Mouse (Mus musculus) ovary, postnatal 14 days (tissue): ENCODE results near the gene Cfap100.

Source experiments
- DNase-seq: peaks from one replicate; pipeline ENCODE4 v3.0.0; 2022; ENCODE audit warnings: low spot score

Cfap100 gene

DNA sequence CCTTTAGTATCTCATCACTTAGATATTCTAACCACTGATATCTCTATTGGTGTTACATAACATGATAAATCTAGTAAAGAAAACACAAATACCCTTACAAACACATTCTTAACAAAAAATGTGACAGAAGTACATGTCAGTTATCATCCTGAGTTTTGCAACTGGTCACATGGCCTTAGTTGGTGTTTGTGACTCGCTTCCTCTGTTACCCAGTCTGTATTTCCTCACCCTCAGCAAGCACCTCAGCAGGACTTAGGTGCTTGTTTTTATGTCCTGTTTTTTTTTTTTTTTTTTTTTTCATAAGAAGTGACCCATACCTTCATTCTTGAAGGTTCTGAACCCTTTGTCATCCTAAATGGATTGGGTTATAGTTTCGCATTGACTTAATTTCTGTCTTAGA, 50.9 kb downstream of the Cfap100 start:
- no peak for DNase-seq

DNA sequence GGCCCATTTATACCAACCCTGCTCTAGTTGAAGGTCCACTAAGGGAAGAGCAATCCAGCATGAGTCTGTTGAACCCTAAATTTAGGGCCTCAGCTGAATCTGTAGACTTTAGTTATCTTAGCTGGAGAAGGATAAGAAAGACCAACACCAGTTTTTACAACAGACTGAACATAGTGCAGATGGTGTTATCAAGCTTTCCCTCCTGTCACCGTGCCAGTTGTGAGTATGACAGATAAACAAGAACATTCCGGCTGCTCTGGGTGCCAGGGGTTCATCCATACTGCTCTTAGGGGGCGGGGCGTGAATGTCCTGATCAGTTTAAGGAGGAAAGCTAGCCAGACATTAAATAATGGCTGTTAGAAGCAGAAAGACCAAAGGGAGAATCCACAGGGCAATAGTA, 54.0 kb downstream of the Cfap100 start:
- no peak for DNase-seq

DNA sequence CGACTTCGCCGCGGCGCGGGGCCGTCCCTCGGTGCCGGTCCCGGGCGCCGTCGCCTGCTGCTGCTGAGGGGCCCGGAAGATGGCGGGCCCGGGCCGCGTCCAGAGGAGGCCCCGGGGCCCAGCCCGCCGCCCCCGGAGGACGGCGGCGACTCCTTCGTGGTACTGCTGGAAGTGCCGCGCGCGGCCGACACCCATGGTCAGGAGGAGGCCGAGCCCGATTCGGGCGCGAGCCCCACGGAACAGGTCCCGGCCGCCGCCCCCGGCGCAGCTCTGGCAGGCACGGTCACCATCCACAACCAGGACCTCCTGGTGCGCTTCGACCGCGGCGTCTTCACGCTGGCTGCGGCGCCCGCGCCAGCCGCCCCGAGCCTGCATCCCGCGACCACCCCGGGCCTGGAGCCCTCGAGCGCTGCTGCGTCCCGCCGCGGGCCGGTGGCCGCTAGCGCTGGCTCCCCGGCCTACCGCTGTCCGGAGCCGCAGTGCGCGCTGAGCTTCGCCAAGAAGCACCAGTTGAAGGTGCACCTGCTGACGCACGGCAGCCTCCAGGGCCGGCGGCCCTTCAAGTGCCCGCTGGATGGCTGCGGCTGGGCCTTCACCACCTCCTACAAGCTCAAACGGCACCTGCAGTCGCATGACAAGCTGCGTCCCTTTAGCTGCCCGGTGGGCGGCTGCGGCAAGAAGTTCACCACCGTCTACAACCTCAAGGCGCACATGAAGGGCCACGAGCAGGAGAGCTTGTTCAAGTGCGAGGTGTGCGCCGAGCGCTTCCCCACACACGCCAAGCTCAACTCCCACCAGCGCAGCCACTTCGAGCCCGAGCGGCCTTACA, 58.7 kb downstream of the Cfap100 start:
- DNase-seq: peak; percentile 18

DNA sequence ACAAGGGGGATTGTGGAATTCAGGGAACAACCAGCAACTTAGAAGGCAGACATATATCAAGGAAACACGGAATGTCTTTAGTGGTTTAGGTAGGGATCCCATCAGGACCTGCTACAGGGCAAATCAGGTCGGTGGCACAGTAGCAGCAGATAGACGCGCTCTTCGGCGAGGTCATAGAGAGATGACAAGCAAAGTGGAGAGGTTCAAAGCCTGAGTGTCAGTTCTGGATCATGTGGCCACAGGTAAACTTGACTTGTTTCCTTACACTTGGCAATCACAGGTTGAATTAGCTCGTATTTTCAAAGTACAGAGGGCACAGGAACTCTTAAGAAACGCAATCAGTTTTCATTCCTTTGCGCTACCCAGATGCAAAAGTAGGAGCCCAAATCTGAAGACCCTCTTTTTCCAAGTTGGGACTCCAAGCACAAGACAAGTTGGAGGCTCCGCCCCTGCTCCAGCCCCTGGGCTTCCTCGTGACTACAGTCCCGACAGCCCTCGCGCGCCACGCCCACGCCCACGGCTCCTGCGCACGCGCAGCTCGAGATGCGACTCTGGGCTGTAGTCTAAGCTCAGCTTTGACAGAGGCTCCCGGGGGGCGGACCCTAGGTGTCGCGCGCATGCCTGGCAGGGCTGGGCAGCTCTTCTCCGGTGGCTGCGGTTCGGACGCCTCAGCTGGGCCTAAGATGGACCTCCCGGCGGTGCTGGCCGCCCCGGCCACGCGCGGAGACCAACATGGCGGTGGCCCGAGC, 59.4 kb downstream of the Cfap100 start, which contains the start of gene Zxdc:
TSS of gene Zxdc (plus strand) at position 517 of the 749 bp plus-strand sequence.
- DNase-seq: peak; percentile 98

DNA sequence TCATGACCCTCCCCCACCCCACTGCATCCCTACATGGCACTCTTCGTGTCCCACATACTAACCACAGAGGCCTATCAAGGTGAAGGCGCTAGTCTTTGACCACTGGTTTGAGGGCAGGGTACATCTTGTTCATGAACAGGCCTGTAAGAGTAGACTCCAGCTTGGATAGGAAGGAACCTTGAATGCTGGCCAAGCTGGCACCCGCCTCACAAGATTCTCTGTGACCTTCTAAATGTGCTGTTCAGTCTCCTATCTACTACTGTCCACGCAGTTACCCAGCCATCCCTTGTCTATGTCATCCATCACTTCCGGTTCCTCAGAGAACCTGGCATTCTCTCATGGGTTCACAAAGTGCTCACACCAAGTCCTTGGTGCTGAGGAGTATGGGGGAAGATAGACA, 65.3 kb downstream of the Cfap100 start:
- no peak for DNase-seq

DNA sequence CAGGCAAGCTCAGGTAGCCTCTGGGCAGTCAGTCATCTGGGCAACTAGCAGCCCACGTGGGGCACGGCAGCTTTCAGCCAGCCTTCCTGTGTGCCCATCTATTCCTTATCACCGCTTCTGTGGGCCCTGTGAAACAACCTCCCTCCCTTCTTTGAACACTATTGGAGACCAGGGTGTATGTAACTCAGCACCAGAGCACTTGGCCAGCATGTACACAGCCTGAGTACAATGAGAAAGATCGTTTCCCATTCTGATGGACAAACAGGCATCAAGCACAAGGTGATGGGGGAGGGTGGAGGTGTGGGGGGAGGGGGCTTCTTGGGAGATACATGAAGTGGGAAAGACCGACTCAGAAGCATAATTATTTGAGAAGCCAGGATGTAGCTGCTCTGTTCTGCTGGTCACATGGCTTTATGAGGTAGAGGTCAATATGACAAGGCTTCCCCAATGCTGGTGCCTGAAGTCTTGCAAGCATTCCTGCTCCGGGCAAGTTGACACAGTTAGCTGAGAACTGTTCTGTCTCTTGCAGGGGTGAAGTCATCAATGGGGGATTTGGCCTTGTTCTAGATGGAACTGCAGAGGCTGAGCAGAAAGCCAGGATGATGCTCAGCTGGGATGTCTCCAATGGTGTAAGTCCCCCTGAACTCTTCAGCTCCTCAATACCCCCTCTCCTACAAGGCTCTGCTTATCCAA, 67.5 kb downstream of the Cfap100 start:
- DNase-seq: no peak

DNA sequence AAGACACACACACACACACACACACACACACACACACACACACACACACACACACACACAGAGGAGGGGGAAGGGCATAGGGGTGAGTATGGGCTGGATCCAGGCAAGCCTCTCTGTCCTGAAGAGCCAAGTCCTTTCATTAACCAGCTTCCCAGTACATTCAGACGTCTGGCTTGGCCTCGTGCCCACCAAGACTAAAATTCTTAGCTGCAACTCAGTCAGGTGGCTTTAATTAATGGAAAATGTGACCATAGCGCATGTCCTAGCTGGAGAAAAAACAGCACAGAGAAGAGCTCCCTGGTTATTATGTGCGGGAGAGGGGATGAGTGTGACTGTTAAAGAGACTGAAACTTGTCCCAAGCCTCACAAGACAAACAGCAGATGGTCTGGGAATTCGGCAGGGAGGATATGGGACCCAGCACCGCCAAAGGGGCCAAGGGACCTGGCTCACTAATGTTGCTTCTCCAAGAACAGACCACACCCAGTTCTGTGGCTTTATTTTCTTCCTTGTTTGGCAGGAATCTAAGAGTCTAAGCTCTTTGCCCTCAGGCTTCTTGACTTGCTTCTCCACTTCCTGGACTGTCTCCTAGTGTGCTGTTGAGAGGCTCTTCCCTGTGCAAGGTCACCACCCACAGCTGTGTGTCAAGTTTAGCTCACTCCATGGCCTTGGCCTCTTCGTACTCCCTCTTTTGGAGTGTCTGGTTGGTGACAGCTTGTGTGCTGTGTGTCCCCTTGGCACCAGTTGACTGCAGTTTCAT, 68.4 kb downstream of the Cfap100 start:
- peak; percentile 29 for DNase-seq

DNA sequence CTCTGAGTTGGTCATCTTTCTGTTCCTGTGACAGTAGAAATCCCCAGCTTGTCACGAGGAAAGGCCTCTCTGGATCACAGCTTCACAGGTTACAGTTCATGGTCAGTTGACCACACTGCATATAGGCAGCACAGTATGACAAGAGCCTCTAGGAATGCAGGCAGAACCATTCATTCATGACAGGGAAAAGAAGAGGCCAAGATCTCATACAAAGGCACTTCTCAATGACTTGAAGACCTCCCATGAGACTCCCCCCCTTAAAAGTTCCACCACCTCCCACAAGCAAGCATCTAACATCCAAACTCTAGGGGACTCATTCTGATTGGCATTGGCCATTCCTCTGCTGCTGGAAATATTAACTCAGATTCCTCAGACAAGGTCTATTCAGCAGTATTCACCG, 69.2 kb downstream of the Cfap100 start:
- DNase-seq: no peak

DNA sequence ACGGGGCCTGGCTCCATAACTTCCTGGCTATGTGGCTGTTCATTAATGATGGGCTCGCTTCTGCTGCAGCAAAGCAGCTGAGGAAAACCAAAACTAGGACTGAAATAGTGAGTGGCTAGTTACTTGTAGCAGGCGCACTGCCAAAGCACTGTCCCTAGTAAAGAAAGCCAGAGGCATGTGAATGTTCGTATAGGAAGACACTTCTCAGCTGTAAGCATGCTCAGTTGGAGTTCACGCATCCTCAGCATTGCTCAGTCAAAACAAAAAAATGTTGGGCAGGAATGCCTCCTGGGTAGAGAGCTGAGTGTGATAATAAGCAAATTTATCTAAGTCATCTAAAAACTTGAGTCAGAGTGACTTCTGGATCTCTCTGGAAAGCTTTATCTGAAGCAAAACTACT, 70.5 kb downstream of the Cfap100 start:
- DNase-seq: no peak
